Mouse (Mus musculus) layer of hippocampus, postnatal 36 days (tissue): ENCODE results near the gene Nucb1. TPM values are rescaled to one million over a fixed set of nuclear protein-coding genes. Genes with fewer than 3 reads are reported as not detected.
"Not testable (repeated sequence)": the region's sequence is repeated elsewhere in the genome, so short reads cannot be mapped to it uniquely, and the experiment has no call there.

ENCODE experiments used
- DNase-seq, 2 experiments: peaks; one replicate each; pipeline ENCODE4 v3.0.0; 2022
- total RNA-seq, 2 experiments: library from RNA; stranded (reverse); gene quantifications; 2 replicates each; pipeline ENCODE4 v1.2.3; 2021

Gene Nucb1
- total RNA-seq, 2 experiments from 2014 or later, result 94.0 to 98.0 TPM

- DNase-seq, result peak; percentile 32 to 35
These were observed 21.7 kb downstream of the Nucb1 start, which contains the start of gene Dhdh for GRCm38 (mm10) chr7:45488293-45489204. Gene Dhdh (minus strand): TSS chr7:45488805.

DNA sequence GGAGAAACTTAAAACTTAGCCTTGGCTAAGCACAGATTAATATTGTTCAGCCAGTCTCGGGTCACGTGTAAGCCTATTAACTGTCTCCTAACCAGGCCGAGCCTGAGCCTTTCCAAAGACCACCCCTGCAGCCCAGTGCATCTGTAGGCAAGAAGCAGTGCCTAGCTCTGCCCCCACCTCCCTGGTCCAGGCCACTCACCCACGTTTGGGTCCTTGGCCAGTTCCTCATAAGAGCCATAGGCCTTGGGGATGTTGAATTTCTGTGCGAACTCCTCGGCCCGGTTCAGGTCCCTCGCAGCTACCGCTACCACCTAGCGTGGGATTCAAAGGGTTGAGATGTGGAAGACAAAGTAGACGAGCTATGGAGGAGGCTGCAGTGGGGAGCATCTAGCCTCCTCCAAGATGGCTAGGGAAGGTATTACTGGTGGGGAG is 22.3 kb downstream of the Nucb1 start:
- DNase-seq, result no peak

- no peak for DNase-seq
These were observed 23.3 kb downstream of the Nucb1 start, which contains the start of gene Gm45808 for GRCm38 (mm10) chr7:45486761-45487415. Gene Gm45808 (minus strand): TSS chr7:45486811.

DNA sequence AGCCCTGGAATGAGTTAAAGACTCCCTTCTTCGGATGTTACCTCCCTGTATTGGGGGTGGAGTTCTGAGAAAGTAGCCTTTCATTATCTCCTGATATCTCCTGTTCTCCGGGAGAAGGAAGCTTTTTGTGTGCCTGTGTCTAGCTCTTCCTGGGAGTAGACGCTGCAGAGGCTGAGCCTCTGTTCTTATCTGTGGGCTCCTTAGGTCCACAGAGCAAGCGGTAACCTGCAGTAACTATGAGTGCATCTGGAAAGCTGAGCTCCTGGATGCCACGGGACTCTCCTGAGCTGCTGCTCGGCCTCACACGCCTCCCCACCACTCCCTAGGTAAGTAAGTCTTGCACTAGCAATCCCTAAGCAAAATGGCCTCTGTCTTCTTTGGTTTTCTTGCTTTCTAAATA is 24.0 kb downstream of the Nucb1 start:
- no peak for DNase-seq

- not testable (repeated sequence) for DNase-seq
These were observed 25.2 kb downstream of the Nucb1 start for GRCm38 (mm10) chr7:45484985-45485384.

DNA sequence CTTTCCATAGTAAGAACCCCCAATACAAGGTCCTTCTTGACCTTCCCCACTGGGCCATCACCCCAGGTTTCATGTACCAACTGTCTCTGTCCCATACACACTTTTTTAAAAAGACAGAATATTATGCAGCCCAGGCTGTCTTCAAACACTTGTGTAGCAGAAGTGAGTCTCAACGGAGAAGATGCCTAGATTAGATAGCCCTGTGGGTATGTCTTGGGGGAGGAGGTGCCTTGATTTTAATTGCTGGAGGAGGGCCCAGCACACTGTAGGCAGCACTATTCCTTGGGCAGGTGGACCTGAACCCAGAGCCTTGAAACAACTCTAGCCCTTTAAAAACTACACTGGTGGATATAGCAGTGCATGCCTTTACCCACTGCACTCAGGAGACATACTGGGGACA is 28.0 kb downstream of the Nucb1 start:
- DNase-seq, result no peak

GRCm38 (mm10) chr7:45481374-45481927 is 28.8 kb downstream of the Nucb1 start, which contains the start of gene Tulp2:
Gene Tulp2 (plus strand): TSS chr7:45481877.
- peak in 1 of 2 experiments; percentile 41 for DNase-seq

DNA sequence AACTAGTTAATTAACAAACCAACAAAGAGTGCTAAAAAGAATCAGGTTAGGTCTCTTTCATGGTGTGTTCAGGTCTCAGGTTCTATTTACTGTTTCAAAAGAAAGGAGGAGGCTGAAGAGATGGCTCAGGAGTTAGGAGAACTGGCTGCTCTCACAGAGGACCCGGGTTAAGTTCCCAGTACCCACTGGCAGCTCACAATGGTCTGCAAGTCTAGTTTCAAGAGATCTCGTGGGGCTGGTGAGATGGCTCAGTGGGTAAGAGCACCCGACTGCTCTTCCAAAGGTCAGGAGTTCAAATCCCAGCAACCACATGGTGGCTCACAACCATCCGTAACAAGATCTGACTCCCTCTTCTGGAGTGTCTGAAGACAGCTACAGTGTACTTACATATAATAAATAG is 29.9 kb downstream of the Nucb1 start:
- not testable (repeated sequence) for DNase-seq

DNA sequence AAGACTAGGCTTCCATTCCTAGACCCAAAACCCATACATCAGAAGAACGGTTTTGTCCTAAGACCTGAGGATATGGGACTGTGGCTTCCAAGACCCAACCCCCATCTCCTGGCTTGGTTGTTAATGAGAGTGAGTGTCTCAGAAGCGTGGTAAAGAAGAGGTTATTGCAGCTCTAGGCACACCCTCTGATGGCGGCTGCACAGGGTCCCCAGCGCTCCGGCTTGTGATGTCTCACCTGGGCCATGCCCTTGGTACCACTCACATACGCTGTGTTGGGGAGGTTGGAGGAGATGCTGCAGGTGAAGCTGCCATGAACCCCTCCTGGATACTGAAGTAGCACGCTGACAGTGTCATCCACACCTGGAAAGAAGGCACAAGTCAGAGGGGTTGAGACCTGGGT is 31.4 kb downstream of the Nucb1 start:
- no peak for DNase-seq

DNA sequence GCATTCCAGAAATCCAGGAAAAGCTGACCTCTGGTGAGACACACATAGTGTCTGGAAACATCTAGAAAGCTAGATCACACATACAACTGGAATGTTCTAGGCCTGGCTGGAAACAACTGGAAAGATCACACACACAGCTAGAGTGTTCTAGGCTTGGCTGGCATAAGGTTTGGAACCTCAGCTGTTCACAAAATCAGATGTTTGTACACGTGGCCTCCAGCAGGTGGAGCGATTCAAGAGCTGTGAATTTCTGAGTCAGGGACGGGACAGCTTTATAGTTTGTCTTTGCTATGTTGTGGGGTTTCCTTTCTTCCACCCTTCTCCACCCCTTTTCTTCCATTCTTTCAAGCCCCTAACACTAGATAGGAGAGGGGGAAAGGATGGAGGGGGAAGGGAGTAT is 33.2 kb downstream of the Nucb1 start:
- peak in 1 of 2 experiments; percentile 47 for DNase-seq

DNA sequence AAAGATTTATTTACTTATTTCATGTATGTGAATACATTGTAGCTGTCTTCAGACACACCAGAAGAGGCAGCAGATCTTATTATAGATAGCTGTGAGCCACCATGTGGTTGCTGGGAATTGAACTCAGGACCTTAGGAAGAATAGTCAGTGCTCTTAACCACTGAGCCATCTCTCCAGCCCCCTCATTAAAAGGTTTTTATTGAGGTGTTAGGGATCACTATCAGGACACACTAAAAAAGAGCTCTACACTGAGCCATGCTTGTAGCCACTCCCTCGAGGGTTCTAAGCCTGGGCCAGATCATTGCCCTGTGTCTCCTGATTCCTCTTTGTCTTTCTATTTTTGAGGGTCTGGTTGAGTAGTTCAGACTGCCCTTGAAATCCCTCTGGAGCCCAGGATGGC is 33.8 kb downstream of the Nucb1 start:
- DNase-seq, result no peak

GRCm38 (mm10) chr7:45475291-45475969 is 34.8 kb downstream of the Nucb1 start:
- no peak for DNase-seq

DNA sequence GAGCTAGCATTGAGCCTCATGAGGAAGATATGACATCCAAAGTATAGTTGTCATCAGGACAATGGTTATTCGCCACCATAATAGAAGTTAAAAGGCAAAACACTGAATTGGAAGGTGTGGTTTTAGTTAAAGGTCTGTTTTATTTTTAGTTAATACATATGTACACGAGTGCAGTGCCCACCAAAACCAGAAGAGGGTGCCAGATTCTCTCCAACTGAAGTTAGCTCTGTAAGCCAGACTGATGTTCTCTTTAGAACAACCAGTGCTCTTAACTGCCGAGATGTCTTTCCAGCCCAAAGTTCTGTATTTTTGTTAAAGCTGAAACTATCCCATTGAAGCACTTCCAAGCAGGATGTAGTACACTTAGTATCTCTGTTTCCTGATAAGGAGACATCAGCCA is 39.3 kb downstream of the Nucb1 start:
- DNase-seq, result peak in 1 of 2 experiments; percentile 54

GRCm38 (mm10) chr7:45467090-45467670 is 43.0 kb downstream of the Nucb1 start:
- no peak for DNase-seq

DNA sequence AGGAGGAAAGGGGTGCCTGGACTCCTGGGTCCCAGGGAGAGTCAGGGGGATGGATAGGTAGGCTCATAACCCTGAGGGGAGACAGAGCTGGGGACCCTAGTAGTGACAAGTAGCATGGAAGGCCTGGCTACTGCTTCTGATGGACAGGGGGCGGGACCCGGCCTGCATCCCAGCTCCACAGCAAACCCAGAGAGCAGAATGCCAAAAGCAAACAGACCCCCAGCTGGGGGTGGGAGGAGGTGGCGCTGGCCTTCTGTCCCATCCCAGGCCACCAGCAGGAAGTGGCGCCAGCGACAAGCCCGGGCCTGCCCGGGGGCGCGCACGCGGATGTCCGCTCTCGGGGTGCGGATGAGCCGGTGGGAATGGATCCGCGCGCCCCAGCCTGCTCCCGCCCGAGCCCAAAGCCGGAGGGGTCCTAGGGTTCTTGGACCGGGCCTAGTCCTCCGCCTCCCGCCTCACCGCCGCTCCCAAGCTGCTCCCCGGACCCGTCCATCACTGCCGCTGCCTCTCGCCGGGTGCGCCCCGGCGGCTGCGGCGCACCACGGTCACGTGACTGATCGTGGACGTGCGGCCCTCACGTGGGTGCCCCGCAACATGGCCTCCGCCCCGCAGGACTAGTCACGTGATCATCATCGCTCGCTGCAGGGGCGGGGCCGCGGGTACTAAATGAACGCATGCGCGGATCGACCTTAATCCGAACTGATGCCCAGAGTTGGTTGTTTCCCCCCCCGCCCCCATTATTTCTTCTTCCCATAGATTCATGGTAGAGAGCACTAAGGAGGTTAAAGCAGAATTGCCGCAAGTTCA is 43.7 kb downstream of the Nucb1 start, which contains the start of gene Bax:
Gene Bax (minus strand): TSS at position 616 of the 807 bp plus-strand sequence.
- peak; percentile 93 to 95 for DNase-seq

DNA sequence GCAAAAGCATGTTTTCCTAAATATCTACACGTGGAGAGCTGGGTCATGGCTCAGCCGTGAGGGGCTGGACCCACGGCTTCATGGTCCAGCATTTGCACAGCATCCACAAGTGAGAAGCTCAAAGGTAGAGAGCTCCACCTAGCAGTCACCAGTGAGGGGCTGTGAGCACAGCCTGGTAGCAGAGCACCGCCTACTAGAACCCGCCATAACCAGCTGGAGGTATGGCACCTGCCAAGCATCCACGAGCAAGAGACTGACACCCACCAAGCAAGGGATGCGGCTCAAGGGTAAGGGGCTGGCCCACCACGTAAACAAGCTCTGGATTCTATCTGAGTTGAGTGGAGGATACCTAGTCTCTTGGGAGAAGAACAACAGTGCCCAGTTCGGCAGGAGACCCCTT is 44.7 kb downstream of the Nucb1 start:
- peak in 1 of 2 experiments; percentile 28 for DNase-seq

DNA sequence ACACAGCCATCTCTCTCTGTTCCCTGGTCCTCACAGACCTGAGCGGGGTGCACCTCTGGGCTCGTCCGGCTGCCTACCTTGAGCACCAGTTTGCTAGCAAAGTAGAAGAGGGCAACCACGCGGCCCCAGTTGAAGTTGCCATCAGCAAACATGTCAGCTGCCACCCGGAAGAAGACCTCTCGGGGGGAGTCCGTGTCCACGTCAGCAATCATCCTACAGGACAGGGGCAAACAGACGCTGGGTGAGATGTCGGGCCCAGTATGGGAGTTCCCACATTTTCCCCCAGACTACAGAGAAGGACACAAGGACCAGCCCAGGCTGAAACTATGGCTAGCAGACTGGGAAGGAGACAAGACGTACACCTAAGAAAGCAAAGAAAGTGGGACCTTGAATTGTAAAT is 45.1 kb downstream of the Nucb1 start:
- no peak for DNase-seq

- no peak for DNase-seq
These were observed 46.0 kb downstream of the Nucb1 start for GRCm38 (mm10) chr7:45463987-45464778.

- DNase-seq, result not testable (repeated sequence)
These were observed 47.3 kb downstream of the Nucb1 start for GRCm38 (mm10) chr7:45462868-45463267.

DNA sequence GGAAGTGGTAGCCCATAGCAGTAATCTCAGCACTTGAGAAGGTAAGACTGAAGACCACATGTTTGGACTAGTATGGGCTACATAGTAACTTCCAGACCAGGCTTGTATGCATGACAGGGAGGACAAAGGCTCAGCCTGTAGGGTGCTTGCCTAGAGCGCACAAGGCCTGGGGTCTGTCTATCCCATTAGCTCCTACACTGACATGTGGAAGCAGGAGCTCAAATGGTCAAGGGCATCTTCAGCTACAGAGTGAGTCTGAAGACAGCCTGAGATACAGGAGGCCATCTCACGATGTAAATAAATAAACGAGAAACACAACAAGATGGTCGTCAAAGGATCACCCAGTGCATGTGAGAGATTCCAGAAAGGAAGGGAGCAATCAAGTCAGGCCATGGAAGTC is 47.9 kb downstream of the Nucb1 start:
- DNase-seq, result no peak
